Mouse (Mus musculus) ES-E14 (cell line): ENCODE results near the gene Ube2g2.

Experiments used
- CHD2 ChIP-seq: IDR thresholded peaks from 2 replicates; pipeline ENCODE4 v1.6.1; 2014; ENCODE audit warnings: mild to moderate bottlenecking, low read depth, low read length, inconsistent platforms
- MAFK ChIP-seq: IDR thresholded peaks from 2 replicates; pipeline ENCODE4 v1.6.1; 2014; ENCODE audit warnings: mild to moderate bottlenecking, low read depth, low read length, inconsistent platforms; ENCODE audit not compliant: insufficient read depth
- ZNF384 ChIP-seq: IDR thresholded peaks from 2 replicates; pipeline ENCODE4 v1.6.1; 2012; ENCODE audit warnings: low read depth, low read length, inconsistent platforms

GRCm38 (mm10) chr10:77627497-77627896 is 5.4 kb downstream of the Ube2g2 start:
- TF ChIP-seq CHD2 (no peak), ZNF384 (no peak), MAFK (no peak)
